Mouse (Mus musculus): ENCODE data around the gene Pigl.

The Pigl gene

DNA sequence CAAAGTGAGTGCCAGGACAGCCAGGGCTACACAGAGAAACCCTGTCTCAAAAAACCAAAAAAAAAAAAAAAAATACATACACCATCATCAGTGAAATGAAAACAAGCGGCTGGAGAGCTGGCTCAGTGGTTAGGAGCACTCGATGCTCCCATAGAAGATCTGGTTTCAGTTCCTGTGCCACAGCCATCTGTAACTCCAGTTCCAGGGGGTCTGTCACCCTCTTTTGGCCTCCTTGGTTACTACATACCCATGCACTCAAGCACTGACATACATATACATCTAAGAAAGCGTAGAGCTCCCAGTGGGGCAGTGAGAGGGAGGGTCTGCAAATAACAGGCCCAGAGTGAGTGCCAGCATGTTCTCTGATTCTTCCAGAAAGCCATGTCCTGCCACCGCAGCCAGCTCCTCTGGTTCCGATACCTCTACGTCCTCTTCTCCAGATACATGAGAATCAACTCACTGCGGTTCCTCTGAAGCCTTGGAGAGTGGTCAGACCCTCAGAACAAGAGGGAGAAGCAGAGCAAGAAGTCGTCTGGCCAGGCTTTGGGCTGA is 54.3 kb downstream of the Pigl start:
- DNase-seq (ENCODE audit: low read depth in 1 of 2, low spot score in 2 of 2) = no peak

DNA sequence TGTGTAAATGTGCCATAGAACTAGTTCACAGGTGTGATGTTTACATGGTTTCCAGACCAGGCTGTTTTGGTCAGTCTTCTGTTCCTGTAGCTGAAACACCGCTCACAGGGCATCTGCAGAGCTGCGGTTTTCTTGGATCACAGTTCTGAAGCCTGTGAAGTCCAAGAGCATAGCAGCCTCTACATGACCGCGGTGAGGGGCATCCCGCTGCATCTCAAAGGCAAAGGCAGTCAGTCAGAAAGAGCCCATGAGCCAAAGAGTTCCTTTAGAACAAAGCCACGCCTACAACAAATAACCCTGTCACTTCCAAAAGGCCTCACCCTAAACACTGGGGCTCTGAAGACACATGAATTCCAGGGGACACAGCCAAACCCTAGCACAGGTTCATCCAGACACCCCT is 55.1 kb downstream of the Pigl start:
- no peak for DNase-seq (ENCODE audit: low read depth in 1 of 2, low spot score in 2 of 2)

GRCm38 (mm10) chr11:62518991-62519390 is 60.7 kb downstream of the Pigl start:
- no peak for DNase-seq (ENCODE audit: low read depth in 1 of 2, low spot score in 2 of 2)

GRCm38 (mm10) chr11:62522283-62522682 is 64.0 kb downstream of the Pigl start:
- no peak for DNase-seq (ENCODE audit: low read depth in 1 of 2, low spot score in 2 of 2)

DNA sequence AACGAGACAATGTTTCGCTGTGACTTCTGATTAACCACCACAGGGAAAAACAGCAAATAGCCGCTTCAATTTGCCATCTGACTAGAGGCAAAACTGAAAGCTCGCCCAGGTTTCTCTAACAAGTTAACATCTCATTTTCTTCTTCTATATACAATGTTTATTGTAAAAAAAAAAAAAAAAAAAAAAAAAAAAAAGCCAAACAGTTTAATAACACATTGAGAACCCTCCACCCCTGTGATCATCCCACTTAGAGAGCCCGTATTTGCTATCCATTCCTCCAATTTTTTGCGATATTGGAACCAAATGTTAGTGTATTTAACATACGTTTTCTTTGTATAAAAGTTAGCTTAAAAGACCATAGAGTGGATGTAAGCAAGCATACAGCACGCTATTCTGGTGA is 78.8 kb downstream of the Pigl start:
- no peak for DNase-seq (ENCODE audit: low read depth in 1 of 2, low spot score in 2 of 2)

DNA sequence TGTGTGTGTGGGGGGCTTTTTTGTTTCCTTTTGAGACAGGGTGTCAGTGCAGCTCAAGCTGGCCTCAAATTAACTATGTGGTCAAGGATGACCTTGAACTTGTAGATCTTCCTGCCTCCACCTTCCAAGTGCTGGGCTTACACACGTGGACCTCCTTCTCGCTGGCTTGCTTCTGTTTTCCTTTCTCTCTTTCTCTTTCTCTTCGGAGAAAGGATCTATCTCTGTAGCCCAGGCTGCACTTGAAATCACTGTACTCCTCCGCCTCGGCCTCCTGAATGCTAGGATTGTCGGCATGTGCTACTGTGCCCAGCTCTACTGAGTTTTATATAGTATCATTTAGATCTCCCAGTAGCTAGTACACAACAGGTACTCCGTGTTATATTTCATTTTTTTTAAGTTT is 79.3 kb downstream of the Pigl start:
- no peak for DNase-seq (ENCODE audit: low read depth in 1 of 2, low spot score in 2 of 2)

DNA sequence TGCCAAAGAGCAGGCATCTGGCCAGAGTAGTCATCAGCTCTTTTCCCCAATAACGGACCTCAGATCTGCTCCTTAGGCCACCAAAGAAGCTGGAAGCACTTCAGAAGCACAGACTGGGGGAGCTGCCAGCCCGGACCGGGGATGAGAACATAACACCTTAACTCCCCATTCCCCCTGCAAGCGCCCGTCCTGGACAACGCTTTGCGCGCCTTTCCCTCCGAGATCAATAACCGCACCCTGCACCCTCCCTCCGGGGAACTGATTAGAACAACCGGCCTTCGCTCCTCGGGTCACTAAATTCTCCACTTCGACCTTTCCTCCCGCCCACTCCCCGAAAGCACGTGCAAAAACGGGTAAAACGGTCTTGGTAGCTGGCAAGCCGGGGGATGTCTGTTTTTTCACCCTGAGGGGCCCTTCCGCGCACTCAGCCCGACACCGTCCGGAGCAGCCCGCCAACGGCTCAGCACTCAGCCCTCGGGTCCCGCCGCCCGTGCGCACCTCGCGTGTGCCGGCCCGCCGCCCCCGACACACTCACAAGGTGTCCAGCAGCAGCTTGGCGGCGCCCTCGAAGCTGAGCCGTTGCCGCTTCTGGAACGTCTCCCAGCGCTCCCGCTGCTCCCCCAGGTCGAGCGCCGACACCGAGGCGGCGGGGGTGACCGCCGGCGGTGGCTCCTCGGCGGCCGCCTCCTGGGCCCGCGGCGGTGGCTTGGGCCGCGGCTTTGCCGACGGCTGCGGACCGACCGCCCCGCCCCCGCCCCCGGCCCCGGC is 80.2 kb downstream of the Pigl start:
- DNase-seq (ENCODE audit: low read depth in 1 of 2, low spot score in 2 of 2) = no peak

- no peak for DNase-seq (ENCODE audit: low read depth in 1 of 2, low spot score in 2 of 2)
These were observed 81.0 kb downstream of the Pigl start, which contains the start of gene Cenpv for GRCm38 (mm10) chr11:62539089-62539890. Gene Cenpv, minus strand, starts transcription at chr11:62539261.

DNA sequence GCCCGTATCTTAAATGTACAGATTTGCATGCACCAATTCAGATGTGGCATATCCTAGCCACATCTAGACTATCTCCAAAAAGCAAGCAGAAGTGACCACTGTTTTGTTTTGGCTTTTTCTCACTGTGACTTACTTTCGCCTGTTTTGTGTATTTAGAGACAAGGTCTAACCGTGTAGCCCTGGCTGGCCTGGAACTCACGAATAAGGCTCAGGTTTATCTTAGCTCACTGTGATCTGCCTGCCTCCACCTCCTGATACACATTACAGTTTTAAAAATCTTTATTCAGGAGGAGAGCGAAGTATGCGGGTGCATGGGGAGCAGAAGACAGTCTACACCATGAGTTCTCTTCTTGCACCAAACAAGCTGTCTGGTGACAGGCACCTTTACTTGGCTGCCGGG is 81.9 kb downstream of the Pigl start:
- no peak for DNase-seq (ENCODE audit: low read depth in 1 of 2, low spot score in 2 of 2)

DNA sequence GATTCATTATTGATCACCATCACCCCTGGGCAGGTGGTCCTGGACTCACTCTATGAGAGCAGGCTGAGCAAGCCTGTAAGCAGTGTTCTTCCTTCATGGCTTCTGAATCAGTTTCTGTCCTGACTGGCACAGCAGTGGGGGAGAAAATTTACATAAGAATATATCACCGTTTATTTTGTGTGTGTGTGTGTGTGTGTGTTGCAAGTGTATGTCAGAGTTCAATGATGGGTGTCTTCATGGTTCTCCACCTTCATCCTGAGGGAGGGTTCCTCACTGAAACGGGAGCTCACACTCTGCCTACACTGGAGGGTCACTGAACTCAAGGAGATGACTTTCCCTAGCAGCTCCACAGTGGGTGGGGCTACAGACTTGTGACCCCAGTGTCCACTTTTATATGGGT is 82.7 kb downstream of the Pigl start:
- DNase-seq (ENCODE audit: low read depth in 1 of 2, low spot score in 2 of 2) = no peak

- DNase-seq (ENCODE audit: low read depth in 1 of 2, low spot score in 2 of 2) = no peak
These were observed 83.3 kb downstream of the Pigl start for GRCm38 (mm10) chr11:62541581-62541980.

- no peak for DNase-seq (ENCODE audit: low read depth in 1 of 2, low spot score in 2 of 2)
These were observed 85.7 kb downstream of the Pigl start for GRCm38 (mm10) chr11:62543991-62544390.

GRCm38 (mm10) chr11:62549782-62550181 is 91.5 kb downstream of the Pigl start:
- peak; percentile 28 to 43 for DNase-seq (ENCODE audit: low read depth in 1 of 2, low spot score in 2 of 2)

GRCm38 (mm10) chr11:62550227-62550685 is 92.0 kb downstream of the Pigl start:
- peak; percentile 71 to 80 for DNase-seq (ENCODE audit: low read depth in 1 of 2, low spot score in 2 of 2)

DNA sequence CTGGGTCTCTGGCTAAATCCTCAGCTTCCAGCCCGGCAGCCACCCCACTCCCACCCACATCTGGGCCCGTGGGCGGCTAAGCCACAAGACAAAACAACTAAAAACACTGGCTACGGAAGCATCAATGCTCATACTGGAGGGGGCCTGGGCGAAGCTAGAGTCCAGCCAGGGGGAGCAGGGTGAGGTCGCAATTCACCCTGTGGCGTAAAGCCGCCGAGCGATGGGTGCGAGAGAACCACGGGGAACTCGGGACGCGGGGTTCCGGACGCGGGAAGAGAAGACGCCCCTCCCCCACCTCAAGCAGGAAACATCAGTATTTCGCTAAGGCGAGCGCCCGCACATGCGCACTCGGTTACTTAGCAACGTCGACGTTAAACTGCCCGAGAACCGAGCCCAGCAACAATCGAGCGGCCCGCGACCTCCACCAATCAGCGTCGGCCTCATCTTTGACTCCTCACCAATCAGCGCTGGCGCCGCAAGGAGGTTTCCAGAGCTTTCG is 92.5 kb downstream of the Pigl start, which contains the start of gene Ubb:
Gene Ubb, plus strand, starts transcription at position 445 of the 499 bp plus-strand sequence.
- DNase-seq (ENCODE audit: low read depth in 1 of 2, low spot score in 2 of 2) = peak; percentile 96 to 97

- peak; percentile 75 to 88 for DNase-seq (ENCODE audit: low read depth in 1 of 2, low spot score in 2 of 2)
These were observed 93.2 kb downstream of the Pigl start for GRCm38 (mm10) chr11:62551226-62552119.

GRCm38 (mm10) chr11:62553186-62553585 is 94.9 kb downstream of the Pigl start:
- DNase-seq (ENCODE audit: low read depth in 1 of 2, low spot score in 2 of 2) = no peak

DNA sequence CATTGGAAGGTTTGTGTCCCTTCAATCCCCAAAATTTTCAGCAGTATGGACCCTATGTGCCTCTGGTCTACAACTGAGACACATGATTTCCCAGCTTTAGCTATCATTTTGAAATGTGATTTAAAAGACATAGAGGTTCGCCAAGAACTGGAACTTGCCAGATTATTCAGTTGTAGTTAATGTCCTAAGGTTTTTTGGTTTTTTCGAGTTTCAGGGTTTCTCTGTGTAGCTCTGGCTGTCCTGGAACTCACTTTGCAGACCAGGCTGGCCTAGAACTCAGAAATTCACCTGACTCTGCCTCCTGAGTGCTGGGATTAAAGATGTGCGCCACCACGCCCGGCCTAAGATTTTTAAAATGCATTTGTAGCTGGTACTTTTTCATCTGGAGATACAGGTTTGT is 95.4 kb downstream of the Pigl start:
- no peak for DNase-seq (ENCODE audit: low read depth in 1 of 2, low spot score in 2 of 2)

DNA sequence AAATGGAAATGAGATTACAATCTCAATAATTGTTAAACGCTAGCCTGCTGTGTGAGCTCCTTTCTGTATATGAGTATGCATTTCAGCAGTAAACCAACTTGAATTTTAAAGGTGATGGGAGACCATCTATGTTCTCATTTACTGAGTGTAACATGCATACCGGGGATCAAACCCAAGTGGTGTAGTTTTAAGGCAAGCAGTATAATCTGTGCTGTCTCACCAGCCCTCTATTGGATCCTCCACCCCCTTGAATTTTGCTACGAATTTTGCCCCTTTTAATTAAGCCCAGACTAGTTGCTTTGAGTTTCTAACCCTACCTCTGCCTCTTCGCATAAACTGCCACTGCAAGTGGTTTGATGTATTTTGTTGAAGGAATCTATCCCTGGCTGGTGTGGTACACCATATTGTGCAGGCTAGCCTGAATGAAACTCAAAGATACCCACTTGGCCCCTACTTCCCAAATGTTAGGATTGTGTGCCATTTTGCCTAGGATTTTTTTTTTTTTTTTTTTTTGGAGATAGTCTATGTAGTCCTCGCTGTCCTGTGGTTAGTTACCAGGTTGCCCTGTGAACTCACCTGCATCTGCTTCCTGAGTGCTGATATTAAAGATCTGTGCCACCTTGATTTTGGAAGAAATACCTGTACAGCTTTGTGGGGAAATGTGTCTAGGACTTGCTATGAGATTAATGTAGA is 96.0 kb downstream of the Pigl start:
- no peak for DNase-seq (ENCODE audit: low read depth in 1 of 2, low spot score in 2 of 2)

DNA sequence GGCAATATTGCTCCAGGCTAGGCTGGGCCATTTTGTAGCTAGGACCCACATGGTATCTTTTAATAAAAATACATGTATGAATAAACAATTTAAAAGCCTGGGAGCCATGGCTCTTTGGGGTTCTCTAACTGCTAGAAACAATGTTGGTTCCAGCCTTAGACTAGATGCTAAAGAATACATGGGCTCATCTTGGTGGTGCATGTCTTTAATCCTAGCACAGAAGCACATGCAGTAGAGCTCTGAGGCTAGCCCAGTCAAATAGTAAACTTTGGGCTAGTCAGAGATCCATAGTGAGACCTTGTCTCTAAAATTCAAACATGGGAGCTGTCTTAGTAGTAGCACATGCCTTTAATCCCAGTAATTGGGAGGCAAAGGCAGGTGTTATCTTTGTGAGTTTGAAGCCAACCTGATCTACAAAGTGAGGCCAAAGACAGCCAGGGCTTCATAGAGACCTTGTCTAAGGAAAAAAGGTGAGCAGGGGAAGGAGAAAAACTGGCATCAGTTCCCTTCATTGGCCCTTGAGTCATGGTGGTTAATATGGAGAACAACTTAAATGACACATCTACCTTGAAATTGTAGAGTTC is 96.8 kb downstream of the Pigl start:
- no peak for DNase-seq (ENCODE audit: low read depth in 1 of 2, low spot score in 2 of 2)

Data from monocyte, adult 2 months (primary cell).